In the genomic region with DNA sequence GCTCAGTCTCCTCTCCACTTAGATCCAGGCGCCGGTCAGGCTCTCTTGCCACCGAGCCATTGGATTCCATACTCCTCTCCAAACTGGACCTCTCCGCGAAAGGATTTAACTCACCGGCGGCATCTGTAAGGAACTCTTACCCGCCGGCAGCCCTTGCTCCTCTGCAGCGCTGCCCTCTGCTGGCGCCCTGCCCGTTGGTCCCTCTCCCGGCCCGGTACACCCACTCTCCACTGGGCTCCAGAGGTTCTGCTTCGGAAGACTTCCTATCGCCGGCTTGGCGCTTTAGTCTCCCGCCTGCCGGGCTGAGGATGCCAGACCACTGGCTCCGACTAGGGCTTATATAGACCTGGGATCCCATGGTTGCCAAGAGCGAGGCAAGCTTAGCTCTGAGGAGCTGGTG, we compare ENCODE assay signal across 9 mouse cellular contexts. TPM values are rescaled to one million over a fixed set of nuclear protein-coding genes. Genes with fewer than 3 reads are reported as not detected.
DNase-seq lines count a peak whose midpoint lies in the region; ATAC-seq lines count a peak whose summit lies in the region.
"Had no signal": no experiment of that assay in that cellular context is flagged by ENCODE, and none has a peak within 500 bp of the region (broad histone marks: within the 10 kb centered on the region; RNA-seq: fewer than 3 reads in every experiment).

No protein-coding gene starts in this region.

- no peaks in the 10 kb centered on the region for H3K36me3 ChIP-seq in heart, embryonic 10.5 days
- no peaks in the 10 kb centered on the region for H3K36me3 ChIP-seq in forebrain, embryonic 12.5 days (replicated peaks)
- 0 out of 2 replicates have a peak, but pooled peaks cover under 1% of the 10 kb centered on the region for H3K36me3 ChIP-seq in midbrain, embryonic 13.5 days

- no peak overlapping the region for H3K27ac ChIP-seq in heart, embryonic 10.5 days
- no peak overlapping the region for H3K27ac ChIP-seq in forebrain, embryonic 12.5 days
- H3K27ac ChIP-seq in midbrain, embryonic 13.5 days = no peak overlapping the region

- peaks cover 53% of the 10 kb centered on the region for H3K4me1 ChIP-seq in heart, embryonic 10.5 days
- H3K4me1 ChIP-seq in forebrain, embryonic 12.5 days = peaks cover 73% of the 10 kb centered on the region
- H3K4me1 ChIP-seq in midbrain, embryonic 13.5 days (replicated peaks) = peaks cover 81% of the 10 kb centered on the region

- no peak for ATAC-seq in forebrain, embryonic 12.5 days (ENCODE audit: low FRiP score)
- ATAC-seq in midbrain, embryonic 13.5 days = no peak

- peak overlapping the region; percentile 67 for H3K4me2 ChIP-seq in forebrain, embryonic 12.5 days
- peak overlapping the region; percentile 59 for H3K4me2 ChIP-seq in midbrain, embryonic 13.5 days (replicated peaks)

- no peak for DNase-seq in heart, embryonic 10.5 days (ENCODE audit: low spot score)
- DNase-seq in heart, adult 8-10 months (ENCODE audit: low spot score) = no peak
- DNase-seq in ZHBTc4 (ENCODE audit: low read depth, low spot score) = peak; percentile 71
- DNase-seq in kidney, adult 9 months = peak; percentile 49
- no peak for DNase-seq in layer of hippocampus, adult 8-10 months (ENCODE audit: low spot score in 2 of 2)
- no peak for DNase-seq in gastrocnemius, postnatal 25 days

- WGBS in heart, embryonic 10.5 days = under 1% methylated on average over 22 of the region's 22 CpGs
- under 1% methylated on average over 22 of the region's 22 CpGs for WGBS in forebrain, embryonic 12.5 days
- WGBS in midbrain, embryonic 13.5 days = under 1% methylated on average over 22 of the region's 22 CpGs

- no peaks in the 10 kb centered on the region for H3K9me3 ChIP-seq in heart, embryonic 10.5 days
- H3K9me3 ChIP-seq in forebrain, embryonic 12.5 days = no peaks in the 10 kb centered on the region
- H3K9me3 ChIP-seq in midbrain, embryonic 13.5 days = no peaks in the 10 kb centered on the region

- peaks cover 100% of the 10 kb centered on the region for H3K27me3 ChIP-seq in heart, embryonic 10.5 days (ENCODE audit: insufficient read depth, poor library complexity, severe bottlenecking)
- H3K27me3 ChIP-seq in forebrain, embryonic 12.5 days = peaks cover 100% of the 10 kb centered on the region
- peaks cover 97% of the 10 kb centered on the region for H3K27me3 ChIP-seq in midbrain, embryonic 13.5 days

- peak overlapping the region; percentile 35 for H3K4me3 ChIP-seq in heart, embryonic 10.5 days
- peak overlapping the region; percentile 37 for H3K4me3 ChIP-seq in forebrain, embryonic 12.5 days (replicated peaks)
- H3K4me3 ChIP-seq in midbrain, embryonic 13.5 days (replicated peaks) = peak overlapping the region; percentile 40
- H3K4me3 ChIP-seq: erythroblast, embryonic 14.5 days had no signal

- H3K9ac ChIP-seq in forebrain, embryonic 12.5 days = no peak overlapping the region
- H3K9ac ChIP-seq in midbrain, embryonic 13.5 days (replicated peaks) = 0 out of 2 replicates have a peak overlapping the region, but pooled peaks have one; percentile 56

RNA-seq across cellular contexts. Expression of a gene that starts 2.0 kb away (rescaled TPM):
- not detected in 2 replicates for polyA plus RNA-seq in heart, embryonic 10.5 days (2016; fragmentation: Nextera tagmentation; extraction: Ambion mirVana)
- total RNA-seq in heart, adult 8-10 months (2022) = not detected
- polyA plus RNA-seq in forebrain, embryonic 12.5 days (2016; fragmentation: Nextera tagmentation; extraction: Ambion mirVana) = 5.4 and 6.7 TPM in 2 replicates
- polyA plus RNA-seq in midbrain, embryonic 13.5 days (2015; fragmentation: Nextera tagmentation; extraction: Ambion mirVana) = 4.0 and 8.5 TPM in 2 replicates
- under 1 TPM in 2 of 4 experiments, not detected in 2; 0.14 to 0.37 TPM for total RNA-seq in layer of hippocampus, adult 8-10 months (2022)
- not detected for total RNA-seq in gastrocnemius, postnatal 25 days (2021)
- polyA plus RNA-seq: erythroblast, embryonic 14.5 days had no signal

RNA-seq across cellular contexts. Expression of a gene that starts 32.7 kb away (rescaled TPM):
- polyA plus RNA-seq in heart, embryonic 10.5 days (2016; fragmentation: Nextera tagmentation; extraction: Ambion mirVana) = 63.0 and 76.3 TPM in 2 replicates
- 1 to 10 TPM; 7.0 to 9.1 (median 8.1) TPM for total RNA-seq in heart, adult 8-10 months (2022)
- polyA plus RNA-seq in forebrain, embryonic 12.5 days (2016; fragmentation: Nextera tagmentation; extraction: Ambion mirVana) = 57.8 and 60.7 TPM in 2 replicates
- 45.7 and 49.1 TPM in 2 replicates for polyA plus RNA-seq in midbrain, embryonic 13.5 days (2015; fragmentation: Nextera tagmentation; extraction: Ambion mirVana)
- total RNA-seq in layer of hippocampus, adult 8-10 months (2022) = 10 to 100 TPM; 22.7 to 25.3 (median 23.5) TPM
- total RNA-seq in gastrocnemius, postnatal 25 days (2021) = 1 to 10 TPM; 6.3 to 7.2 TPM

RNA-seq across cellular contexts. Expression of a gene that starts 50.4 kb away (rescaled TPM):
- 40.5 and 43.1 TPM in 2 replicates for polyA plus RNA-seq in heart, embryonic 10.5 days (2016; fragmentation: Nextera tagmentation; extraction: Ambion mirVana)
- total RNA-seq in heart, adult 8-10 months (2022) = 10 to 100 TPM; 30.2 to 37.3 (median 30.9) TPM
- polyA plus RNA-seq in forebrain, embryonic 12.5 days (2016; fragmentation: Nextera tagmentation; extraction: Ambion mirVana) = 44.4 and 47.3 TPM in 2 replicates
- 25.3 and 27.0 TPM in 2 replicates for polyA plus RNA-seq in midbrain, embryonic 13.5 days (2015; fragmentation: Nextera tagmentation; extraction: Ambion mirVana)
- 10 to 100 TPM; 45.2 to 52.9 (median 46.9) TPM for total RNA-seq in layer of hippocampus, adult 8-10 months (2022)
- 10 to 100 TPM; 21.9 to 25.2 TPM for total RNA-seq in gastrocnemius, postnatal 25 days (2021)

Comparison
In these comparisons a context has a peak if more than half of its experiments do, and no peak if none do; other contexts are left out.
1. DNase-seq: peak in ZHBTc4 (single experiment) and kidney, adult 9 months (single experiment); none in heart, embryonic 10.5 days (single experiment), heart, adult 8-10 months (single experiment), layer of hippocampus, adult 8-10 months (0 of 2) and gastrocnemius, postnatal 25 days (single experiment).
2. Peak in every context shown above with its lines, with median percentiles within 50 percentile points of each other: H3K4me3 ChIP-seq.